Mouse (Mus musculus) megakaryocyte, embryonic 14.5 days (primary cell): Measurements from ENCODE around the gene Tomm6.

ENCODE experiments used
- FLI1 ChIP-seq: IDR thresholded peaks from 2 replicates; pipeline ENCODE4 v1.6.1; 2012; ENCODE audit warnings: low read length, inconsistent platforms, mixed read lengths
- GATA1 ChIP-seq: IDR thresholded peaks from 3 replicates; pipeline ENCODE4 v1.6.1; 2012; ENCODE audit warnings: mixed read lengths, low read length, inconsistent platforms, borderline replicate concordance

DNA sequence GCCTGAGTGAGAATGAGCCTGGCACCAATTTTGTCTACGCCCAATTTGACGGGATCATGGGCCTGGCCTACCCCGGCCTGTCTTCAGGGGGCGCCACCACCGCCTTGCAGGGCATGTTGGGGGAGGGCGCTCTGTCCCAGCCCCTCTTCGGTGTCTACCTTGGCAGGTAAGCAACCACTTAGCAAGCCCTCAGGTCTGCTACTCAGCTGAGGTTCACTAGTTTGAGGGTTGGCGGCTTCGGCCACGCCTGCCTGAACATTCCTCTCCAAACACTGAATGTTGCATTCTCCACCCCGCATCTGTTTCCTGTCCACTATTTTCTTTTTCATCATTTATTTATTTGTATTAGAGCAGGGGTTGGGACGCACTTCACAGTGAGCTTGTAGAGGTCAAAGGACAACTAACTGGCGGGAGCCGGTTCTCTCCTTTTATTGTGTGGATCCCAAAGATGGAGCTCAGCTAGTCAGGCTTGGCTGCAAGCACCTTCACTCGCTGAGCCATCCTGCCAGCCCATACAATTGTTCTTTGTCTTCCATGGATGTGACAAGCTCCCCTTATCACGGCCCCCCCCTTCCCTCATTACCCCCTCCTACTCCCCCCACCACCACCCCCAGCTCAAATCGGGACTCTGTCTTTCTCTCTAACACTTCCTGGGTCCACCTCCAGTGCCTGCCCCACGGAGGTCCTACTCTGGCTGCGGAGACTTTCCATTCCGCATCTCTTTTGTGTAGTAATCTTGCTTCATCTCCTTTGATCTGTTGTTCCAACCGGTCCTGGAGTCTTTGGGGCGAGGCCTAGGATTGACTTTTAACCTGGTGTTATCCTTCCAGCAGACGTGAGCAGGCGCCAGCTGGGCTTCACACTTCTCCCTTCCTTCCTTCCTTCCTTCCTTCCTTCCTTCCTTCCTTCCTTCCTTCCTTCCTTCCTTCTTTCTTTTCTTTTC lies 42.7 kb upstream of the Tomm6 start:
- TF ChIP-seq GATA1 (no peak), FLI1 (no peak)
